Mouse (Mus musculus): ENCODE results near the gene Prr19.

DNA sequence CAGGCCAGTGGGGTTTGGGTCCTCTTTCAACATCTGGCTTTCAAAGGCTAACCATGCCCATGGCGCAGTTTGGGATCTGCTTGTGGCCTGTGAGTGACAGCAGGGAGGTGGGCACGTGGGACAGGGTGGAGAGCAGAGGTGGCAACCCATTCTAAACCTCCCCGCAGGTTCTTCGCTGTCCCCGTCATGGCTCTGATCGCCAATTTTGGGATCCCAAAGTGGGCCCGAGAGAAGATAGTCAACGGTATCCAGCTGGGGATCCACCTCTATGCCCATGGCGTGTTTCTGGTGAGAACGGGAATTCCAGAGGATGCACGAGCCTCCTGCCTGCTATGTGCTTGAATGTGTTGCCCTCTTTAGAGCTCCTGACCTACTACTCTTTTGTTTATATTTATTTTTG, 10.0 kb downstream of the Prr19 start:
- no peak for TF ChIP-seq HCFC1 (IDR thresholded peaks at IDR 0.05; ENCODE audit: borderline replicate concordance, insufficient read depth, low read length)
- TF ChIP-seq CHD2 (IDR thresholded peaks at IDR 0.05; ENCODE audit: low read depth, low read length): no peak
- no peak for TF ChIP-seq MAFK (IDR thresholded peaks at IDR 0.05; ENCODE audit: insufficient read depth, low read depth, low read length)
